Mouse (Mus musculus) adrenal gland, adult (tissue): ENCODE data around the gene Cabp1.

Experiments used
- DNase-seq, 2 experiments: peaks; one replicate each; pipeline ENCODE4 v3.0.0; 2022 to 2023; ENCODE audit warnings: low spot score in 1 of 2; ENCODE audit not compliant: inconsistent age in 2 of 2

The Cabp1 gene

DNA sequence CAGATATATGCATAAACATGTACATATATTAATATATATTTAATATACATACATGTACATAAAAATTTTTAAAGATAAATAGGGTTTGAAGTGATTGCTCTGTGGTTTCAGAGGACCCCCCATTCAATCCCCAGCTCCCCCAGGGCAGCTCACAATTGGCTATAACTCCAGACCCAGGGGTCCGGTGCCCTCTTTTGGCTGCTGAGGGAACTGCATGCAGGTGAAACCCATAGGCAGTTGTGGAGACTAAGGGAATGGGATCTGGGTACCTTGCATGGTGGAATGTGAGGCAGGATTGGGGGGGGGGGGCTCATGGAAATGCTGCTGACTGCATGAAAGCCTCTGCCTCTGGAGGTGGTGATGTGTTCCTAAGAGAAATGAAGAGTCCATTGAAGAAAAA is 16.2 kb upstream of the Cabp1 start:
- peak in 1 of 2 experiments; percentile 73 for DNase-seq

DNA sequence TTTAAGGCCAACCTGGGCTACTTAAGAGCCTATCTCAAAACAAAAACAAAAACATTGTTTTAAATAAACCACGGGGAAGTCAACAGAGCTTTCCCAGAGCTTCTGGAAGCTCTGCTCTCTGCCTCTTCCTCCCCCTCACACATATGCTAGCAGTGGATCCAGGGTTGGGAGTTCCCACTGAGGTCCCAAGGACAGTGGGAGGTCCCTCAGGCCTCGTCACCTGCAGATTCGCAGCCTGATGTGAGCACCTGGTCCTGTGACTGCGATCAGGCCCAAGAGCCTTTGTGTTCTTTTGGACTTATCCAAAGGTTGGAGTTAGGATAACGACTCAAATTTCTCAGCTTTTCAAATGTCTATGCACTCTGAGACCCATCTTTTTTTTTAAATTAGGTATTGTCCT is 14.4 kb upstream of the Cabp1 start:
- no peak for DNase-seq

DNA sequence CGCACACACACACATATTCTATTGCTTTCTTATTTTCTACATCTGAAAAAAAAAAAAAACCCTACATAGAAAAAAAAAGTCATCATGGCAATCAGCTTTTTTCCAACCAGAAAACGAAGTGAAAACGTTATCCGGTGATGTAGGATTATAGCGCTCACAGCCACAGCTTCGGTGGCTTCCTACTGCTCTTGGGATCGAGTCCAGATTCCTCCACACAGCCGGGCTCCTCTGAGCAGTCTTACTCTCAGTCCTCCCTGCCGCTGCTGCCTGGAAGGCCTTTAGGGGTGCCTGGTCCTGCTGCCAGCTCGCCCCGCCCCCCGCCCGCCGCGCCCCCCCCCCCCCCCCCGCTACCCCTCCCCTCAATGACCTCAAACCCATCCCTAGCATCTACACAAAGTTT is 13.7 kb upstream of the Cabp1 start:
- no peak for DNase-seq

DNA sequence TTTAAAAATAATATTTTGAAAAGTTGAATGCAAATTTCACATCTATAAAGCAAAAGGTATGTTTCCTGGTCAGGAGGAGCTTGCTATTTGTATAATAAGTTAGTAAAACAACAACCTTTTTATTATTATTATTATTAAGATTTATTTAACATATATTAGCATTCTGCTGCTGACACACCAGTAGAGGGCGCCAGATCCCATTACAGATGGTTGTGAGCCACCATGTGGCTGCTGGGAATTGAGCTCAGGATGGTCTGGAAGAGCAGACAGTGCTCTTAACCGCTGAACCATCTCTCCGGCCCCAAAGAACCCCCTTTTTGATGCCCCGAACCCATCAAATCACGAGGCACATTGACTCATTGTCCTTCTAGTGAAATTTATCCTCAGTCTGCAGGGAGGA is 13.1 kb upstream of the Cabp1 start:
- DNase-seq: no peak

DNA sequence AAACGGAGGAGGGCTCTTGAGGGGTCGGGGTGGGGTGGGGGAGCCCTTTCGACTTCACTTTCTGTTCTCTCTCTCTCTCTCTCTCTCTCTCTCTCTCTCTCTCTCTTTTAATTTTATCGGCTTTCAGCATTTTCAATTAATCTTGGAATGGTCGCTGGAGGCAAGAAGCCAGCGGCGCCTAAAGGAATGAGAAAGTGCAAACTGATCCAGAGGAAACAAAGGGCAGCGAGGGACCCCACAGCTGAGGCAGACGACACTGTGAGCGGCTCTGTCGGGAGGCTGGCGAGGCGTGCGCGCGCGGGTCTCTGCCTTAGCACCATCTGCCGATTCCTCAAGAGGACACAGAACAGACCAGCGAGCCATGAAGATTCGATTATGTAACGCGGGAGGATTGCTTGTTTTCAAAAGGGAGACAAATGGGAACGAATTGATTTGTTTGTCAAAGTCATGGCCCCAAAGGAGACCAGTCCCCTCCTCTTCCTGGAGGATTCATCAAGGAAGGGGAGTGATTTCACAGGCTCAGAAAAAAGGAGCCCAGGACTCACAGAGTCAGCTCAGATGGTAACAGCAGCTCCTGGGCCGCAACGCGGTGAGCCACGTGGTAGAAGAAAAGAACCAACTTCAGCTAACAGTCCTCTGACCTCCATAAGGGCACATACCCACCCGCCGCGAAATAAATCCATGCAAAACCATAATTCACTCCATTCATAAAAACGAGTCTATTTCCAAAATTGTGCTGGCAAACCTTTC is 10.6 kb upstream of the Cabp1 start:
- DNase-seq: peak; percentile 59 to 75

DNA sequence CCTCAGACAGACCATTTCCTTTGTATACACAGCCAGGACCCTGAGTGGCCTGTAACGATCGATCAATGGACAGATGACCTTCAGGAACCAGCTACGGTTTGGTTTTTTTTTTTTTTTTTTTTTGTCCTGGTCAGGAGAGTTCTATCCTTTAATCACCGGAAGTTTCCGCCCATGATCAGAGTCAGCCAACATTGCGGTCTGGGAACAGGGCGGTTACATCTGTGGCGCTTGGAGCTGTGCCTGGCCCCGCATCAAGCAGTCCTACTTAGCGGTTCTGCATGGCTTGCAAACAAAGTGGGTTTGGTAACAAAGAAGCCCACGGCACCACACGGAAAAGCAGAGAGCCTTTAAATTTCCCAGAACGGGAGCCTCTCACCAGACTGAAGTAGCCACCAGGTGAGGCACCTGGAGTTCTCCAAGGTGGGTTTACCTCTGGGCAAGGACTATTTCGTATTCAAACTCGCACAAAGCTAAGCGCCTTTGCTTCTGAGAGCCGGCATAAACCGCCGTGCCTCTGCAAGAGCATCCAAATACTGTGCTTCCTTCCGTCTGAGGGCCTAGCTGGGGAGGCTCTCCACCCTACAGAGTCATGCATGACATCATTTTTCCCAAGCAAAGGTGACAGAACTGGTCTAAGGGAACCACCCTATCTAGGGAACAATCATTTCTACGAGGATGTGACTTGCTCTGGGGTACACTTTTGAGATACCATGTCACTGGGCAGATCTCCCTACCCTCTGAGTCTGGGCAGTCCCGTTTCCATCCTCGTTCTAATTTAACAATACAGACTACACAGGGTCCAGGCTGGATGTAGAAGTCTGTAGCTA is 9.8 kb upstream of the Cabp1 start:
- DNase-seq: peak in 1 of 2 experiments; percentile 28

DNA sequence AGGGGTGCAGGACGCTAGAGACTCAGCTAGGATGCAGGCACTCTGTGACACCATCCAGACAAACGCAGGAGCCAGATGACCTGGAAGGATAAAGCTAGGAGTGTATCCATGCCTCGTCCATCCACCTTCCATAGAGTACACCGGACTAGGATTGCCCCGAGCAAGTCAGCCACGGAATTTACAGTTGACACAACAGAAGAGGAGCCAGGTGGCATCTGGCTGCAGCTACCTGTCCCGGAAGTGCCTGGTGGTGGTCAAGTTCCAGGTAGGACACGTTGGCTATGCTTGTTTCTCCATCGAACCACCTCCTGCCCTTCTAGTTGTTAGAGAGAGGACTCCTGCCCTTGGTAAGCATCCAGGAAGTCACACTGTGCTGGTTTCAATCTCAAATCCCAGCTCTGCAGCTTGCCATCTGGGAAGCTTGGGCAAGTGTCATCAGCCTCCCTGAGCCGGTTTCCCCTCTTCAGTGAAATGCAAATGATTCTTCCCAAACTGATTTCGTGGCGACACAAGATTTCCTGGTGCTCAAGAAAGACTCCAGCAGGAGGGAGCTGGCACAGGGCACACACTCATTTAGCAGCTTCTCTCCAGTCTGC is 543 bp upstream of the Cabp1 start:
- DNase-seq: no peak

DNA sequence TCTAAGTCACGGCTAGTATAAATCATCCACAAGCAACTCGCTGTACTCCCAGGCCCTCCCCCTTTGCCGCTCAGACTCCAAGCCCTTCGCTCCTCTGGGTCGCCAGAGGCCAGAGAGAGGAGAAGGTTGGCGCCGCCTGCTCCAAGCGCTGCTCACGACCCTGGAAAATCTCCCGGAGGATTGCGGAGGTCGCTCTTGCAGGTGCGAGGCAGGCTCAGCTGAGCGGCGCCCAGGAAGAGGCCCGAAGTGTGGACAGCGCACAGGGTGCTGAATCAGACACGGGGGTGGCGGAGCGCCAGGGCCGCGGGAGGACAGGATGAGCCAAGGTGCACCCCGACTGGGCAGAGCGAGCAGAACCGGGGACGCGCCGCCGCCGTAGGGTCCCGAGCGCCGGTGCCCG is 955 bp downstream of the Cabp1 start:
- DNase-seq: peak; percentile 86 to 93

DNA sequence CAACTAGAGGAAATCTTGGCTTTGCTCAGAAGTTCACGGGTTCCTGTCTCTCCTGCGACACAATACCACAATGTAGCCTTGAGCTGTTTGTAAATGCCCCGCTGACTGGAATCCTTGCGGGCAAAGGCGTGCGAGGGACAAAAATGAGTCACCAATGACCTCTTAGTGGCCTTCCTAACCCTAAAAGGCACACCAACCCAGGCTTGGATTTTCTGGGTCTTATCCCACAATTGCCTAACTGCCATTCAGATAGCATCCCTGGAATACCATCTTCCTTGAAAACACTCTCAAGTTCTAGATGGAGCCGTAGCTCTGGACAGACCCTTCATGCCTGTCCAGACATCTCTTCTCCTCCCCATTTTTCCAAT is 1.4 kb downstream of the Cabp1 start:
- DNase-seq: peak; percentile 72 to 85

DNA sequence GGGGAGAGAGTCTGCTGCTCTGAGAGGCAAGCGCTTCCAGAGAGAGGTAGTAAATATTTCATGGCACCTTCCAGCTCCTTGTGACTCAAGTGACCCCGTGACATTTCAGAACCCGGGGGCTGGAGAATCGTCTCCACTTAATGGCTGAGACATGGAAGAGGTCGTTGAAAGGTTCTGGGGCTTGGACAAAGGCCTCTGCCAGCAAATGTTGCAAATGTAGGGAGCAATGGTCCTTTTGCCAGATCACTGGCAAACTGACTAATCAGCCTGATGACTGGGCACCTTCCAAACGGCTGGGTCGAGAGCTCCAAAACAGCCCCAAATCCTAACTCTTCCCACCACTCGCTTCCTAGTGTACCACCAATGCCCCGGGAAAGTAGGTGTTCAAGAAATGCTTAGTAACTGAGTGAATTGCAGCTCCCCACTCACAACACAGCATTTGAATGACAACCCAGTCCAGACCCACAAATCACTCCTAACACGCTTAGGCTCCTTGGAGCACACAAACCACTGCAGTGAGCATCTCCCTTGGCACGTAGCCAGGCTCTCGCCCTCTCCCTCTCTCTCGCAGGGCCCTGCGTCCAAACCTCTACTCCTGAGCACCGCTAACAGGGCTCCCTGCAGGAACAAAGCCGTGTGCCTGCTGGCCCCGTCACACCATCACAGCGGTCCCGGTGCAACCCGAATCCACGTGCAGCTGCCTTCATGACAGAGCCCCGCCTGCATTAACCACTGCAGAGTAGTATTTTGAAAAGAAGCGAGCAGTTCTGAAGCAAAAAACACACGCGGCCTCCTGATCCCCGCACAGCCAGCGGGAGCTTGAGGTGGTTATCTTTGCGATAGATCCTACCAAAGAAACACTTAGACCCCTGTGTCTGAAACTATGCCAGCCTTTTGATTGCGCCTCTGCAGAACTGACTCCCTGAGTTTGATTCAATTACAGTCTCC is 2.0 kb downstream of the Cabp1 start:
- DNase-seq: peak; percentile 56 to 76

DNA sequence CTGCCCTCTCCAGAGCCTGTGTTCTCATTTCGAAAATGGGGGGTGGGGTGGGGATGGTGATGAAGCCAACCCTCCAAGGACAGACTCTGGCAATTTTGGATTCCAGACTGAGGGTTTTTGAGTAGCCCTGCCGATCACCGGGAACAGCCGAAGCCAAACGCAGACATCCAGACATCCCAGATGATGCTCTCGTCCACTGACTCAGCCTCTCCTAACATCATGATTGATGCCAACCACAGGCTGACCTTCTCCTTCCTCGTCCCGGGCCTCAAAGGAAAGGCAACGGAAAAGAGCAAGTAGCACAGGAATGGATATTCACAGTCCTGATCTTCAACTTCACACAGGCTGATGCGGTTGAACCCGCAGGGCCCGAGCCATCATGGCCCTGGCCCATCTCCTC is 4.1 kb downstream of the Cabp1 start:
- peak; percentile 83 for DNase-seq

DNA sequence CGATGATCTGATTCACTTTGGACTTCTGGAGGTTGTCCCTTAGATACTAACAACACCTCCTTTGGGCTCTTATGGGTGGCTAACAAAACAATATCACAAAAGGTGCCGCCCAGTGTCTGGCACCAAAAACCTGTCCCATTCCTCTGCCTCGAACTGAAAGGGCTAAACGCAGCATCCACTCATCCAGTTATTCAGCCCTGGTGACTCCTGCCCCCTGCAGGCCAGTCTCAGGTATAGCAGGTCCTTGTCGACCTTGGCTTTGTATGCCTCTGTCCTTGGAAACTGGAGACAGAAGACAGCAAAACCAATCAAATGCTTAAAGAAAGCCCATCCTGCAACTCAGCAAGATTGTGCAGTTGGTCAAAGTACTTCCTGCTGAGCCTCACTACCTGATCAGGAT is 5.4 kb downstream of the Cabp1 start:
- DNase-seq: peak; percentile 58 to 81

DNA sequence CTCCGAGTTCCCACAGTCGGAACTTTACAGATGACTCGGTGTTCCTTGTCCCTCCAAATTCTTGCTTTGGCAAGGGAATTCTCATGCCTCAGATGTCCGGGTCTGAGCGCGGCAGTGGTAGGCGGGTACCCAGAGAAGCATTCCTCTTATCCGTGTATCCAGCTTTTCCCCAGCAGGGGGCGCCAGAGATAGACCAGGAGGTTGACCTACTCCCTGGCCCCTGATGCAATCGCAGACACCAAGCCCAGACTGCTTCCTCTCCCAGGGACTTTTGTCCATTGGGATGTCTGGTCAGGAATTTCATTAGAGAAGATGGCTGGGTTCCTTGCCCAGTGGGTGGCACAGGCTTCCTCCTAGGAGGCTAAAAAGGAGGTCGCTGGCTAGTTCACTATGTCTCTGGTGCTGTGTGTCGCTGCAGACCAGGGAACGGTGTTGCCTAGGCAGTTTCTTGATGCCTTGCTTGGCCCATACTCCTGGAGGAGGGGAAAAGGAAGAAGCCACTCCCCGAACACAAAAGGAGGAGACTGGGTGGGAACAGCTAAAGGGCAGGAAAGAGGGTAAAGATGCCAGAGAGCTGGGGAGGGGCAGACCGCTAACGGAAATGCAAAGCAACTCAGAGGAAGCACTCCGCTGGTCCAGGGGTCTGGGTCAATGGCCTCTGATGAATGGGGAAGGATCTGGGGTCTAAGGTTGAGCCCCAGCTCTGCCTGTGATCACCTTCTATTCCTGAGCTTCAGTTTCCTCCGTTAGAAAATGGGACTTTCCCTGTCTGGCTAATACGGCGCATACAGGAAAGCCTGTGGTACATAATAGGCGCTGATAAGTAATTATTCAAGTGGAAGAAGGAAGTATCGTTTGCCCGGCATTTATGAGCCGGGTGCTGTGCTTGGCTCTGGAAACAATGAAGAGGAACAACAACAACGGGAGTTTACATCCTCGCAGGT is 6.7 kb downstream of the Cabp1 start:
- peak; percentile 93 to 98 for DNase-seq

DNA sequence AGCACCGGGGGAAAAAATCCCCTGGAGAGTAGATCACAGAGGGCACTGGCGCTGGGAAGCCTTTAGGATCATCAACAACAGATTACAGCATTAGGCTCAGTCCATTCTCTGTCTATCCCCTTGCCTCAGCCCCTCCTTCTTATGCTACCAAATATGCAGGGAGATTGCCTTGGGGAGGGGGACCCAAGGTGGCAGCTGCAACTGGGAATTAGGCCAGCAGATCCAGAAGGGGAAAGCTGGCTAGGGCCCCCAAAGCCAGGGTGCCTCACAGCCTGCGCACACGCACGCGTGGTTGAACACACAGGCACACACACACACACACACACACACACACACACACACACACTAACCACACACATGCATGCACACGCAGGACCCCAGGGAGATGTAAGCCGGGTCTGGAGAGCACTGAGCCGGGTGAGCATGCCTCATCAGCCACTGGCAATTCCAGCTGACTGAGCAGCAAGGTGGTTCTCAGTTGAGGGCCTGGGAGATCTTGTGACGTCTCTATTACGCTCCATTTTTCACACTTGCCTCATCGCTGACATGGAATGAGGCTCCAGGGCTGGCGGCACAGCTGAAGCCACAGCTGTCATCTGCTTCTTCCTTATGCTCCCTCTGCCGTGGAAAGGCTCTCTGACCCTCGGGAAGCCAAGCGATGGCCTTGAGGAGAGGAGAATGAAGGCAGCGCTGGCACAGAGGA is 7.7 kb downstream of the Cabp1 start:
- DNase-seq: no peak

DNA sequence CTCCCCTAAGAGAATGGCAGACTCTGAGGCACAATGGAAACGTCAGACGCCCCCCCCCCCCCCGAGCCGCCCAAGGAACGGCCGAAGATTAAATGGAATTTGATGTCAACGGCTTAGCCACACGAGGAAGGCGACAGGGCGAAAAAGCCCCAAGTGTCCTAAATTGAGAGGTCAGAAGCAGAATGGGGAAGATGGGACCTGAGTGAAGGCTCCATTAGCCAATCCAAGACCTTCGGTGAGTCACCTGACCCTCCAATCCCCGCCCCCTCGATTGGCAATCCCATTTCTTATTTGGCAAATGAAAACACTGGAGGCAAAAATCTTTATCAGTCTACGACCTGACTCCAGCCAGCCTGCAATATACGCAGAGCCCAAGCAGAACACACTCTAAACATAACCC is 9.5 kb downstream of the Cabp1 start:
- DNase-seq: no peak

DNA sequence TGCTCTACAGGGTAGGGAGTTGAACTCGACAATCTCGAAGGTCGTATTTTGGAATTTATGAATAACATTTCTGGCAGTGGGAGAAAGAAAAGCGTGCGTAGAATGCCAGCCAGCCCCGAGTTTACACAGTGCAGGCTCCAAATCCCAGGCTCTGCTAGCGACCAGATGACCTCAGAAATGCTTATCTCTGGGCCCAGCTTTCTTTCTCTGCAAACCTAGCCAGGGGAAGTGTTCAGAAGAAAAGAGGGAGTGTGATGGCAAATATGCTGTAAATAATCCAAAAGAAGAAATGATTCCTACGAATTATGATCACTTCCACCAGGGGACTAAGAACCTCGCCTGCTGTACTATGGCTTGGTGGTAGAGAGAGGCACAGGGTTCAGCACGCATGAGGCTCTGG is 10.7 kb downstream of the Cabp1 start:
- DNase-seq: no peak

DNA sequence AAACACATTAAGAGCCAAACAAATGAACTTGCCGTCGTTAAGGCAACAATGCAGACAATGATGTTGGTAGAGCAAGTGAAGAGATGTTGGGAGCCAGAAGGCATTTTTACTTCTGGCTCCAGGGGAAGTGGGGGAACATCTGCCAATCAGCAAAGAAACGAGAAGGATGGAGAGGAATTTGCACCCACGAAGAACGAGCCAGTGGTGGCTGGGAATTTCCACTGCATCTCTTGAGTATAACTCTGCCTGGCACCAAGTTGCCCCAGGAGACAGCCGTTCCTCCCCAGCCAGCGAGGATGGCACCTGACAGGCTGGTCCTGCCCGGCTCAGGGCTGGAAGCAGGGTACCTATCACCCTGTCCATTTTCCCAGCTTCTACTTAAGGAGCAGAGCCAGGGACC is 11.3 kb downstream of the Cabp1 start:
- peak in 1 of 2 experiments; percentile 50 for DNase-seq

DNA sequence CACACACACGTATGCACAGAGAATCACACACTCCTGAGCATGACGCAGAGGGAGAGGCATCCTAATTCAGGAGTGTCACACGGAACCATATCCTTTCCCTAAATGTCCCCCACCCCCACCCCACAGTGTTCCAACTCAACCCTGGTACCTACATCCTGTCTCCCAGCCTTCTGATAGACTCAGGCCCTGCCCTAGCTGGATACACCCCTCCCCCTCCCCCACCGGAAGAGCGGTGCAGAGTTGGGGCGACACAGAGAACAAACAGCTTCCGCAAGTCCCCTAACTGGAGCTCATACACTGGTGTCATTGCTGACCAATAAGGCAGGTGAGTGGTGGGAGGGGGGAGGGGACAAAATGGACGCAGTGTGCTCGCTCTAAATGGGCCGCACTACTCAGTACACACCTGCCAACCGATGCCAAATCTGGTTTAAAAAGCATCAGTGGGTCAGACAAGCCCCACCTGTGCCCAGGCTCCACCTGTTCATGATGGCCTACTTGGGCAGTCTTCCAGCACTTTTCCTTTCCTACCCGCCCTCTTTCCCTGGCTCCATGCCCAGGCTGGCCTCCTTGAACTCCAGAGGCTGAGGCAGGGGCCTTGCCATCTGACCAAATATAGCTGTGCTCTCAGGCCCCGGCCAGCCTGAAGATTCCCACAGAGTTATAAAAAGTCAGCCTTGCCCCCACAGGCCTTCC is 12.8 kb downstream of the Cabp1 start:
- DNase-seq: peak; percentile 62 to 84

DNA sequence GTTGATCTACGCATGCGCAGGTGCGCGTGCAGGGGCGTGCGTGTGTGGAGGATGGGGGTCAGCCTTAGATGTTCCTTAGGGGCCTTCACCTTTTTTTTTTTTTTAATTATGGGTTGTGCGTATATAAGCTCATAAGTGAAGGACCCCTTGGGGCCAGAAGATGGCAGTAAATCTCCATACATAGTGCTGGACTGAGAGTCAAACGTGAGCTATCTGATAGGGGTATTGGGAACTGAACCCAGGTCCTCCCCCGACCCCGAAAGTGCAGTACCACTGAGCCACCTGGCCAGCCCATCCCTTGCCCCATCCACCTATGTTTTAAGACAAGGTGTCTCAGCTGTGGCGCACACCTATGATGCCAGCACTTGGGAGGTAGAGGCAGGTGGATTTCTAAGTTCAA is 14.6 kb downstream of the Cabp1 start:
- no peak for DNase-seq
